Mouse (Mus musculus) CD4-positive, CD25-positive, alpha-beta regulatory T cell, adult 4 months (primary cell): ENCODE measurements around the gene Ndufs3. TPM values are rescaled to one million over a fixed set of nuclear protein-coding genes. Genes with fewer than 3 reads are reported as not detected.

Experiments used
- ATAC-seq: one replicate; pipeline ENCODE4 v1.8.0; 2017
- polyA plus RNA-seq, 2 experiments: library from polyadenylated mRNA; unstranded; fragments of 100-300 nt; shearing (Covaris generic); gene quantifications; one replicate each; pipeline ENCODE4 v1.2.1; 2017

Gene Ndufs3
- polyA plus RNA-seq, 2 experiments from 2014 or later: 103 to 127 TPM

- no peak for ATAC-seq
These were observed 57.0 kb downstream of the Ndufs3 start for GRCm38 (mm10) chr2:90847681-90848050.

- ATAC-seq: peak; percentile 92
These were observed 57.5 kb downstream of the Ndufs3 start, which contains the start of gene Mtch2 for GRCm38 (mm10) chr2:90846955-90847680. Mtch2 (plus strand) TSS chr2:90847155.

GRCm38 (mm10) chr2:90846597-90846954 lies 58.1 kb downstream of the Ndufs3 start:
- ATAC-seq: peak; percentile 67

GRCm38 (mm10) chr2:90846171-90846570 lies 58.5 kb downstream of the Ndufs3 start:
- no peak for ATAC-seq

- no peak for ATAC-seq
These were observed 59.4 kb downstream of the Ndufs3 start for GRCm38 (mm10) chr2:90845234-90845633.

Other genes starting within 250 kb of the Ndufs3 start
- 10 to 100 TPM; 22.5 to 34.3 TPM for gene Nup160, start 227.6 kb downstream of the Ndufs3 start, polyA plus RNA-seq
- 100 to 1,000 TPM; 107 to 114 TPM for gene Fnbp4, start 159.5 kb downstream of the Ndufs3 start, polyA plus RNA-seq
- not detected for gene Agbl2, start 122.1 kb downstream of the Ndufs3 start, polyA plus RNA-seq
- gene Mtch2, start 57.7 kb downstream of the Ndufs3 start, polyA plus RNA-seq: 100 to 1,000 TPM; 101 to 104 TPM
- under 1 TPM; 0.82 to 0.83 TPM for gene C1qtnf4, start 19.0 kb downstream of the Ndufs3 start, polyA plus RNA-seq
- 10 to 100 TPM; 40.3 to 50.4 TPM for gene Kbtbd4, start 87 bp downstream of the Ndufs3 start, polyA plus RNA-seq
- gene Celf1, start 35.6 kb upstream of the Ndufs3 start, polyA plus RNA-seq: 10 to 100 TPM; 52.7 to 54.9 TPM
- 1 to 10 TPM; 5.4 to 7.7 TPM for gene Rapsn, start 130.8 kb upstream of the Ndufs3 start, polyA plus RNA-seq
- gene Psmc3, start 149.2 kb upstream of the Ndufs3 start, polyA plus RNA-seq: 100 to 1,000 TPM; 198 to 201 TPM
- gene Slc39a13, start 165.6 kb upstream of the Ndufs3 start, polyA plus RNA-seq: 10 to 100 TPM; 33.1 to 55.2 TPM
- gene Spi1, start 177.6 kb upstream of the Ndufs3 start, polyA plus RNA-seq: under 1 TPM in 1 of 2 experiments, not detected in 1; 0.49 TPM
- not detected for gene Mybpc3, start 213.3 kb upstream of the Ndufs3 start, polyA plus RNA-seq